Mouse (Mus musculus) midbrain, embryonic 15.5 days (tissue): ENCODE data around the gene Tmem156. TPM values are rescaled to one million over a fixed set of nuclear protein-coding genes. Genes with fewer than 3 reads are reported as not detected.

Experiments used
- ATAC-seq: fragments of 200-750 bp; cut with Nextera tagmentation; replicated peaks from 2 replicates; pipeline ENCODE4 v1.8.0; 2017; ENCODE audit warnings: moderate TSS enrichment
- H3K27ac ChIP-seq: fragments of 300-500 bp; sonication (generic); 2 replicates; pipeline ENCODE4 v1.5.1; 2015; ENCODE audit warnings: mild to moderate bottlenecking, inconsistent platforms
- H3K27me3 ChIP-seq: fragments of 300-500 bp; sonication (generic); replicated peaks from 2 replicates; pipeline ENCODE4 v1.6.1; 2015; ENCODE audit warnings: inconsistent platforms
- H3K36me3 ChIP-seq: fragments of 300-500 bp; sonication (generic); replicated peaks from 2 replicates; pipeline ENCODE4 v1.6.1; 2015; ENCODE audit warnings: inconsistent platforms
- H3K4me1 ChIP-seq: fragments of 300-500 bp; sonication (generic); 2 replicates; pipeline ENCODE4 v1.6.1; 2015; ENCODE audit warnings: inconsistent platforms
- H3K4me2 ChIP-seq: fragments of 300-500 bp; sonication (generic); 2 replicates; pipeline ENCODE4 v1.6.1; 2015; ENCODE audit warnings: inconsistent platforms, mild to moderate bottlenecking, moderate library complexity
- H3K4me3 ChIP-seq: fragments of 300-500 bp; sonication (generic); 2 replicates; pipeline ENCODE4 v1.5.1; 2015; ENCODE audit warnings: mild to moderate bottlenecking, inconsistent platforms
- H3K9ac ChIP-seq: fragments of 300-500 bp; sonication (generic); 2 replicates; pipeline ENCODE4 v1.6.1; 2015; ENCODE audit warnings: mild to moderate bottlenecking, inconsistent platforms
- H3K9me3 ChIP-seq: fragments of 300-500 bp; sonication (generic); 2 replicates; pipeline ENCODE4 v1.6.1; 2016; ENCODE audit warnings: inconsistent platforms
- WGBS: fragments of 180-500 bp; shearing (Covaris S2); methylation state at CpG from one replicate; pipeline ENCODE4 v1.1.7; 2015; ENCODE audit warnings: mixed read lengths; 5-methylcytosine and 5-hydroxymethylcytosine counted together
- polyA plus RNA-seq: library from polyadenylated mRNA; unstranded; fragments of >200 nt; fragmentation: Nextera tagmentation; extraction: Ambion mirVana; gene quantifications from 2 replicates; pipeline ENCODE4 v1.2.1, GENCODE M21; 2015

Gene Tmem156
- polyA plus RNA-seq, 1 experiment from 2014 or later = 0.22 TPM

GRCm38 (mm10) chr5:65071689-65072118, 20.2 kb downstream of the Tmem156 start:
- peaks cover 4% of the 10 kb centered on the region; the same call in 1 of the 2 replicates for H3K4me1 ChIP-seq
- H3K4me2 ChIP-seq = no peak overlapping the region
- no peaks in the 10 kb centered on the region for H3K36me3 ChIP-seq
- H3K27me3 ChIP-seq = no peaks in the 10 kb centered on the region
- ATAC-seq = peak; percentile 82
- no peaks in the 10 kb centered on the region for H3K9me3 ChIP-seq
- WGBS = 14% methylated on average over 6 of the region's 6 CpGs
- peak overlapping the region; percentile 45; the same call in 1 of the 2 replicates for H3K27ac ChIP-seq
- H3K9ac ChIP-seq = no peak overlapping the region
- H3K4me3 ChIP-seq = no peak overlapping the region

GRCm38 (mm10) chr5:65069872-65070271, 22.1 kb downstream of the Tmem156 start:
- peak; percentile 18; the same call in 1 of the 2 replicates for ATAC-seq
- WGBS = 48% methylated on average over 11 of the region's 11 CpGs
- Histone ChIP-seq H3K27me3 (no peaks in the 10 kb centered on the region), H3K27ac (peak overlapping the region; percentile 66), H3K36me3 (no peaks in the 10 kb centered on the region), H3K9me3 (no peaks in the 10 kb centered on the region), H3K9ac (no peak overlapping the region), H3K4me3 (no peak overlapping the region), H3K4me2 (no peak overlapping the region), H3K4me1 (peaks cover 4% of the 10 kb centered on the region; the same call in 1 of the 2 replicates)

GRCm38 (mm10) chr5:65068166-65068565, 23.8 kb downstream of the Tmem156 start:
- no peak overlapping the region for H3K9ac ChIP-seq
- H3K27ac ChIP-seq = no peak overlapping the region
- no peaks in the 10 kb centered on the region for H3K9me3 ChIP-seq
- ATAC-seq = no peak
- no peaks in the 10 kb centered on the region for H3K36me3 ChIP-seq
- H3K4me1 ChIP-seq = peaks cover 4% of the 10 kb centered on the region; the same call in 1 of the 2 replicates
- no peak overlapping the region for H3K4me2 ChIP-seq
- no peak overlapping the region for H3K4me3 ChIP-seq
- 88% methylated on average over 6 of the region's 6 CpGs for WGBS
- H3K27me3 ChIP-seq = no peaks in the 10 kb centered on the region

- no peaks in the 10 kb centered on the region for H3K4me1 ChIP-seq
- H3K36me3 ChIP-seq = no peaks in the 10 kb centered on the region
- ATAC-seq = no peak
- no peak overlapping the region for H3K27ac ChIP-seq
- H3K9me3 ChIP-seq = no peaks in the 10 kb centered on the region
- WGBS = 65% methylated on average over 2 of the region's 2 CpGs
- H3K4me2 ChIP-seq = no peak overlapping the region
- no peak overlapping the region for H3K4me3 ChIP-seq
- no peaks in the 10 kb centered on the region for H3K27me3 ChIP-seq
- no peak overlapping the region for H3K9ac ChIP-seq
Observed at GRCm38 (mm10) chr5:65063266-65063665, 28.7 kb downstream of the Tmem156 start.

GRCm38 (mm10) chr5:65062236-65062635, 29.7 kb downstream of the Tmem156 start:
- Histone ChIP-seq H3K9ac (no peak overlapping the region), H3K4me2 (no peak overlapping the region), H3K27ac (no peak overlapping the region), H3K4me1 (no peaks in the 10 kb centered on the region), H3K36me3 (no peaks in the 10 kb centered on the region), H3K9me3 (no peaks in the 10 kb centered on the region), H3K27me3 (no peaks in the 10 kb centered on the region), H3K4me3 (no peak overlapping the region)
- no peak for ATAC-seq
- 94% methylated on average over 4 of the region's 4 CpGs for WGBS

- Histone ChIP-seq H3K27me3 (no peaks in the 10 kb centered on the region), H3K4me1 (no peaks in the 10 kb centered on the region), H3K4me2 (no peak overlapping the region), H3K27ac (no peak overlapping the region), H3K9me3 (no peaks in the 10 kb centered on the region), H3K36me3 (no peaks in the 10 kb centered on the region), H3K4me3 (no peak overlapping the region), H3K9ac (no peak overlapping the region)
- ATAC-seq = no peak
- 76% methylated on average over 2 of the region's 2 CpGs for WGBS
Observed at GRCm38 (mm10) chr5:65059806-65060205, 32.1 kb downstream of the Tmem156 start.

GRCm38 (mm10) chr5:65057596-65057995, 34.3 kb downstream of the Tmem156 start:
- 95% methylated on average over 6 of the region's 6 CpGs for WGBS
- no peaks in the 10 kb centered on the region for H3K36me3 ChIP-seq
- no peak for ATAC-seq
- H3K9ac ChIP-seq = no peak overlapping the region
- no peak overlapping the region for H3K27ac ChIP-seq
- H3K4me3 ChIP-seq = no peak overlapping the region
- no peaks in the 10 kb centered on the region for H3K27me3 ChIP-seq
- no peaks in the 10 kb centered on the region for H3K4me1 ChIP-seq
- no peak overlapping the region for H3K4me2 ChIP-seq
- H3K9me3 ChIP-seq = no peaks in the 10 kb centered on the region

- Histone ChIP-seq H3K4me2 (no peak overlapping the region), H3K4me3 (no peak overlapping the region), H3K36me3 (no peaks in the 10 kb centered on the region), H3K27ac (no peak overlapping the region), H3K27me3 (no peaks in the 10 kb centered on the region), H3K4me1 (no peaks in the 10 kb centered on the region; the same call in 1 of the 2 replicates), H3K9me3 (no peaks in the 10 kb centered on the region), H3K9ac (no peak overlapping the region)
- ATAC-seq = no peak
- 68% methylated on average over 3 of the region's 3 CpGs for WGBS
Observed at GRCm38 (mm10) chr5:65051513-65051912, 40.4 kb downstream of the Tmem156 start.

- Histone ChIP-seq H3K36me3 (no peaks in the 10 kb centered on the region), H3K9me3 (no peaks in the 10 kb centered on the region), H3K27ac (no peak overlapping the region), H3K4me3 (no peak overlapping the region), H3K27me3 (no peaks in the 10 kb centered on the region), H3K4me1 (peaks cover 4% of the 10 kb centered on the region), H3K9ac (no peak overlapping the region), H3K4me2 (no peak overlapping the region)
- ATAC-seq = no peak
- whole genome bisulfite sequencing = 65% methylated on average over 5 of the region's 5 CpGs
Observed at GRCm38 (mm10) chr5:65049880-65050279, 42.1 kb downstream of the Tmem156 start.

GRCm38 (mm10) chr5:65047285-65047855, 44.6 kb downstream of the Tmem156 start:
- no peak overlapping the region for H3K4me2 ChIP-seq
- no peak overlapping the region for H3K9ac ChIP-seq
- no peak overlapping the region for H3K27ac ChIP-seq
- no peak overlapping the region for H3K4me3 ChIP-seq
- no peaks in the 10 kb centered on the region for H3K9me3 ChIP-seq
- H3K27me3 ChIP-seq = no peaks in the 10 kb centered on the region
- no peaks in the 10 kb centered on the region for H3K36me3 ChIP-seq
- WGBS = 49% methylated on average over 12 of the region's 12 CpGs
- peaks cover 4% of the 10 kb centered on the region for H3K4me1 ChIP-seq
- ATAC-seq = 0 out of 2 replicates have a peak, but pooled peaks have one; percentile 28

GRCm38 (mm10) chr5:65046442-65047284, 45.3 kb downstream of the Tmem156 start:
- H3K27ac ChIP-seq = no peak overlapping the region
- H3K9me3 ChIP-seq = no peaks in the 10 kb centered on the region
- no peaks in the 10 kb centered on the region for H3K36me3 ChIP-seq
- ATAC-seq = peak; percentile 44
- no peak overlapping the region for H3K9ac ChIP-seq
- H3K4me2 ChIP-seq = no peak overlapping the region
- no peak overlapping the region for H3K4me3 ChIP-seq
- WGBS = 66% methylated on average over 12 of the region's 12 CpGs
- no peaks in the 10 kb centered on the region for H3K27me3 ChIP-seq
- peaks cover 4% of the 10 kb centered on the region for H3K4me1 ChIP-seq

GRCm38 (mm10) chr5:65045642-65046370, 46.1 kb downstream of the Tmem156 start:
- no peaks in the 10 kb centered on the region for H3K27me3 ChIP-seq

More at GRCm38 (mm10) chr5:65045642-65046370, 46.1 kb downstream of the Tmem156 start:
- no peaks in the 10 kb centered on the region for H3K9me3 ChIP-seq
- H3K4me2 ChIP-seq = no peak overlapping the region
- H3K4me3 ChIP-seq = no peak overlapping the region
- peaks cover 4% of the 10 kb centered on the region for H3K4me1 ChIP-seq
- H3K27ac ChIP-seq = no peak overlapping the region
- H3K9ac ChIP-seq = no peak overlapping the region
- ATAC-seq = no peak
- no peaks in the 10 kb centered on the region for H3K36me3 ChIP-seq
- WGBS = 46% methylated on average over 6 of the region's 6 CpGs
